Mouse (Mus musculus) hindbrain, embryonic 11.5 days (tissue): Measurements from ENCODE around the gene Ppef2. TPM values are rescaled to one million over a fixed set of nuclear protein-coding genes. Genes with fewer than 3 reads are reported as not detected.

Experiments
- ATAC-seq: fragments of 200-750 bp; cut with Nextera tagmentation; 2 replicates; pipeline ENCODE4 v1.8.0; 2017; ENCODE audit warnings: mild to moderate bottlenecking, moderate TSS enrichment, moderate library complexity; ENCODE audit not compliant: low FRiP score
- DNase-seq: peaks from one replicate; pipeline ENCODE4 v3.0.0-alpha.2; 2015; ENCODE audit warnings: low spot score
- H3K27ac ChIP-seq: fragments of 300-500 bp; sonication (generic); 2 replicates; pipeline ENCODE4 v1.5.1; 2014; ENCODE audit warnings: mild to moderate bottlenecking, low read depth, low read length
- H3K27me3 ChIP-seq: fragments of 300-500 bp; sonication (generic); 2 replicates; pipeline ENCODE4 v1.6.1; 2014; ENCODE audit warnings: mild to moderate bottlenecking, low read length, moderate library complexity, mixed read lengths; ENCODE audit not compliant: control insufficient read depth, insufficient read depth
- H3K36me3 ChIP-seq: fragments of 300-500 bp; sonication (generic); 2 replicates; pipeline ENCODE4 v1.6.1; 2014; ENCODE audit warnings: mild to moderate bottlenecking, low read length, moderate library complexity, mixed read lengths; ENCODE audit not compliant: control insufficient read depth, insufficient read depth
- H3K4me1 ChIP-seq: fragments of 300-500 bp; sonication (generic); replicated peaks from 2 replicates; pipeline ENCODE4 v1.6.1; 2014; ENCODE audit warnings: low read length, mixed read lengths; ENCODE audit not compliant: control insufficient read depth, insufficient read depth
- H3K4me2 ChIP-seq: fragments of 300-500 bp; sonication (generic); replicated peaks from 2 replicates; pipeline ENCODE4 v1.6.1; 2014; ENCODE audit warnings: mild to moderate bottlenecking, low read depth, low read length
- H3K4me3 ChIP-seq: fragments of 300-500 bp; sonication (generic); 2 replicates; pipeline ENCODE4 v1.5.1; 2014; ENCODE audit warnings: low read depth, low read length
- H3K9ac ChIP-seq: fragments of 300-500 bp; sonication (generic); 2 replicates; pipeline ENCODE4 v1.6.1; 2014; ENCODE audit warnings: low read depth, low read length
- H3K9me3 ChIP-seq: fragments of 300-500 bp; sonication (generic); 2 replicates; pipeline ENCODE4 v1.6.1; 2016; ENCODE audit warnings: low read length; ENCODE audit not compliant: control insufficient read depth
- WGBS: fragments of 180-500 bp; shearing (Covaris S2); extraction: QIAGEN DNeasy Blood & Tissue Kit; methylation state at CpG from one replicate; pipeline ENCODE4 v1.1.7; 2014; 5-methylcytosine and 5-hydroxymethylcytosine counted together
- polyA plus RNA-seq: library from polyadenylated mRNA; unstranded; fragments of >200 nt; fragmentation: Nextera tagmentation; extraction: Ambion mirVana; gene quantifications from 2 replicates; pipeline ENCODE4 v1.2.1, GENCODE M21; 2014

The Ppef2 gene
- polyA plus RNA-seq, 1 experiment from 2014 or later = not detected

DNA sequence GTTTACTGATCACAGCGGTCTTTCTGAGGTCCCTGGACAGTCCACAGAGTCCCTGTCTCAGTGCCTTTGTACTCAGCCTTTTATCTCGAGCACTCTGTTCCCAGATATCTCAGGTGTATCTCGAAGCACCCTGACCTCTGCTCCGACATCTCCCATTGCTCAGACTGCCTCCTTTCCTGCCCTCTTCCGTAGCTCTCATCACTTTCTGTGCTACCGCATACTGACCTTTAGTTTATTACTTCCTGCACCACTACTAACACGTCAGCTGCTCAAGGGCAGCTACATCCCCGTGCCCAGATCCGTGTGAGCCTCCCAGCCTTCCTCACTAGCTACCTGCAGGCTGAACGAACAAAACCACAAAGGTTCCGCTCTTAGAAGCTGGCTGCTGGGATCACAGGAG is 7.5 kb downstream of the Ppef2 start:
- Histone ChIP-seq H3K9ac (no peak overlapping the region), H3K27me3 (no peaks in the 10 kb centered on the region), H3K4me1 (no peaks in the 10 kb centered on the region), H3K9me3 (no peaks in the 10 kb centered on the region), H3K27ac (no peak overlapping the region), H3K4me2 (no peak overlapping the region), H3K4me3 (no peak overlapping the region), H3K36me3 (no peaks in the 10 kb centered on the region)
- ATAC-seq (no peak), DNase-seq (no peak)
- WGBS = 89% methylated on average over 11 of the region's 11 CpGs

DNA sequence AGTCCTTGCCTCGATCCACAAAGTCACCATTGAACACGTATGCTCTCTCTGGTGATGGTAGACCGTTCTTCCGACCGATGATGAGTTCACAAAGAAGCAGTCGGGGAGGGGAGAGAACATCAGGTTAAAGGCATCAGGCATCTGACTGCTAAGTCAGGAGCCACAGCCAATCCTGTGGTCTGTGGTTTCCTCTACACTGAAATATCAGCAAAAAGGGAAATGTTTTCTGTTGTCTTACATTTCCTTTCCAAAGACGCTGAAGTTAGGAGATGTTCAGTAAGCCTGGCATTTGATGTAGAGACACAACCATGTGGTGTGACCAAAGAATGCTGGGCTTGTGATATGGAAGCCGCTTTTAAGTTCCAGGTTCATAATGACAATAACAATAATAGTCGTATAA is 10.6 kb downstream of the Ppef2 start:
- no peaks in the 10 kb centered on the region for H3K36me3 ChIP-seq

DNA sequence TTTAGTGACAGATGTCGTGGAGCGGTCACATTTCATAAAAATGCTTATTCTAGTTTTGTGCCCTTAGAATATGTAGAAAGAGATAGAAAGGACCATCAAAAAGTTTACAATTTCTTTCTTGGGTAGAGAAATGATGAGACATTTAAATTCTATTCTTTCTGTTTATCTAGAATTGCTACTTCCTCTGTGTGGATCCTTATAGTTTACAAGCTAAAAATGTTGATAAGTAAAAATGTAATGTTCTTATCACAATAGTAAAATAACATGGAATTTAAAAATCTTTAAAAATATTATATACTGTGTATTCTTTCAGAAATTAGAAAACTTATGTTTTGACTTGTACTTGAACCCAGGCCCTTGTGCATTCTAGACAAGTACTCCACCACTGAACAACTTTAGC is 11.2 kb downstream of the Ppef2 start:
- WGBS = 92% methylated on average over 2 of the region's 2 CpGs
- no peak for ATAC-seq
- H3K4me3 ChIP-seq = no peak overlapping the region

More for the DNA sequence above, 10.6 kb downstream of the Ppef2 start:
- no peaks in the 10 kb centered on the region for H3K4me1 ChIP-seq
- H3K9me3 ChIP-seq = no peaks in the 10 kb centered on the region
- DNase-seq (no peak), ATAC-seq (no peak)
- no peak overlapping the region for H3K27ac ChIP-seq
- WGBS = 94% methylated on average over 9 of the region's 9 CpGs
- no peak overlapping the region for H3K4me3 ChIP-seq
- no peaks in the 10 kb centered on the region for H3K27me3 ChIP-seq
- H3K4me2 ChIP-seq = no peak overlapping the region
- no peak overlapping the region for H3K9ac ChIP-seq

DNA sequence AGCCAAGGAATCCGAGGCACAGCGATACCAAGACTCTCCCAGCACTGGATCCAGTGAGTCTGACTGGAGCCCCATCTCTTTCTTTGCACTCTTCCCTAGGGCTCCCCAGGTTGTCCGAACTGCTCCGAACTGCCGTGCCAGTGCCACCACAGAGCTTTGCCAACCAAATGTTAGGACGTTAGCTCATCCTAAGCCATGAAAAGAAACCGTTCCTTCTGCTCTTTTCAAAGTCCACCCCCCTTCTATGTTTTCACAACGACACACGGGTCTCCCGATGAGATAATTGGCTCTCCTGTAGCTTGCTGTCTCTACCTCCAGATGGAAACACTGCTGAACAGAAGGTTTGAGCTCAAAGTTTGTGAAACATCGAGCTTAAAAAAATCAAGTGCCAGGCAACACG is 15.3 kb downstream of the Ppef2 start:
- DNase-seq = no peak
- H3K27me3 ChIP-seq = no peaks in the 10 kb centered on the region
- H3K36me3 ChIP-seq = no peaks in the 10 kb centered on the region
- H3K27ac ChIP-seq = no peak overlapping the region
- no peak overlapping the region for H3K4me3 ChIP-seq
- H3K4me1 ChIP-seq = no peaks in the 10 kb centered on the region
- no peak overlapping the region for H3K9ac ChIP-seq
- no peak overlapping the region for H3K4me2 ChIP-seq
- H3K9me3 ChIP-seq = no peaks in the 10 kb centered on the region
- 93% methylated on average over 12 of the region's 12 CpGs for WGBS
- no peak for ATAC-seq

More for the DNA sequence above, 11.2 kb downstream of the Ppef2 start:
- DNase-seq = no peak
- Histone ChIP-seq H3K9me3 (no peaks in the 10 kb centered on the region), H3K27ac (no peak overlapping the region), H3K4me2 (no peak overlapping the region), H3K9ac (no peak overlapping the region), H3K27me3 (no peaks in the 10 kb centered on the region), H3K4me1 (no peaks in the 10 kb centered on the region), H3K36me3 (no peaks in the 10 kb centered on the region)

- 45% methylated on average over 29 of the region's 29 CpGs for WGBS
- Histone ChIP-seq H3K4me1 (no peaks in the 10 kb centered on the region), H3K4me3 (no peak overlapping the region), H3K4me2 (peak overlapping the region; percentile 25; the same call in 1 of the 2 replicates), H3K36me3 (no peaks in the 10 kb centered on the region), H3K9me3 (no peaks in the 10 kb centered on the region), H3K27me3 (no peaks in the 10 kb centered on the region), H3K27ac (no peak overlapping the region), H3K9ac (no peak overlapping the region)
- ATAC-seq (peak; percentile 65; the same call in 1 of the 2 replicates), DNase-seq (peak; percentile 78)
These were observed 16.5 kb downstream of the Ppef2 start for GRCm38 (mm10) chr5:92239333-92240232.

GRCm38 (mm10) chr5:92234939-92235557 is 21.0 kb downstream of the Ppef2 start:
- H3K4me3 ChIP-seq = no peak overlapping the region
- H3K4me2 ChIP-seq = no peak overlapping the region
- no peaks in the 10 kb centered on the region for H3K4me1 ChIP-seq
- DNase-seq (no peak), ATAC-seq (no peak)
- no peaks in the 10 kb centered on the region for H3K36me3 ChIP-seq
- no peaks in the 10 kb centered on the region for H3K9me3 ChIP-seq
- WGBS = 60% methylated on average over 5 of the region's 5 CpGs
- no peak overlapping the region for H3K27ac ChIP-seq
- no peaks in the 10 kb centered on the region for H3K27me3 ChIP-seq
- no peak overlapping the region for H3K9ac ChIP-seq

GRCm38 (mm10) chr5:92233366-92233765 is 22.7 kb downstream of the Ppef2 start:
- 92% methylated on average over 4 of the region's 4 CpGs for WGBS
- H3K4me2 ChIP-seq = no peak overlapping the region
- no peaks in the 10 kb centered on the region for H3K27me3 ChIP-seq
- no peaks in the 10 kb centered on the region for H3K9me3 ChIP-seq
- no peak for DNase-seq
- H3K4me3 ChIP-seq = no peak overlapping the region
- no peaks in the 10 kb centered on the region for H3K4me1 ChIP-seq
- no peak overlapping the region for H3K27ac ChIP-seq
- no peaks in the 10 kb centered on the region for H3K36me3 ChIP-seq
- H3K9ac ChIP-seq = no peak overlapping the region
- no peak for ATAC-seq

DNA sequence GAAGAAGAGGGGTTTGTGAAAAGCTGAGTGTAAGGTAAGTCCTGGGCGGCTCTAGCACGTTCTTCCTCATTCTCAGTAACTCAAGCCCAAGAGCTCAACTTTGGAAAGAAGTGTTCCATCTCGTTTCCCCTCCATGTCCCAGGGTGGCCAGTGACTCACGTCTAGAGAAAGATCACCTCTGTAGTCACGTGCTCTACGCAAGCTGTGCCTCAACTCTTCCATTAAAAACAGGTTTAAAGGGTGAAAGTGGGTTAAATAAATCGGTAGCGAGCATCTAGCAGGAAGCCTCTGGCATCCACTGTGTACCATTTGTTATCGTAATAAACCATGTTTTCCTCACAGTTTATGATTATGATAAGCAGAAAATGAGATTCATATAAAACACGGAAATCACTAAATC is 24.2 kb downstream of the Ppef2 start:
- WGBS = 82% methylated on average over 10 of the region's 10 CpGs
- ATAC-seq = no peak

DNA sequence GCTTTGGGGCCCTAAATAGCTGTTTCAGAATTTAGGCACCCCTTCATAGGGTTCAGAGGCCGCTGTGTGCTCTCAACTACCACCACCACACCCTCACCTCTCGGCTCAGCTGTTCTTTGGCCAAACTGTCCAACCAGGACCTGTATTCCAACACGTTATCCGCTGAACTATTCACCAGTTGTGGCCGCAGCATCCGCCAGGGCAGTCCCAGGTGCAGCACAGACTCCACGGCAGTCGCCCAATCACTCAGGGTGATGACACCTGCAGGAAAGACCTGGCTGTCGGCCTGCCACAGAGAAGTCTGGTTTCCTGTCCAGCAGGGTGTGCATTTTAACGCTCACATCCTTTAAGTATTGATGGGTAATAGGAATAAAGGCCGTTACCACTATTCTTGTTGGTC is 25.8 kb downstream of the Ppef2 start:
- no peaks in the 10 kb centered on the region for H3K27me3 ChIP-seq
- 82% methylated on average over 11 of the region's 11 CpGs for WGBS
- DNase-seq = no peak
- H3K36me3 ChIP-seq = no peaks in the 10 kb centered on the region
- no peak overlapping the region for H3K27ac ChIP-seq
- no peaks in the 10 kb centered on the region for H3K9me3 ChIP-seq
- no peak for ATAC-seq
- no peaks in the 10 kb centered on the region for H3K4me1 ChIP-seq
- no peak overlapping the region for H3K9ac ChIP-seq
- no peak overlapping the region for H3K4me3 ChIP-seq
- H3K4me2 ChIP-seq = no peak overlapping the region

More for the DNA sequence above, 24.2 kb downstream of the Ppef2 start:
- Histone ChIP-seq H3K4me1 (no peaks in the 10 kb centered on the region), H3K9me3 (no peaks in the 10 kb centered on the region), H3K27ac (no peak overlapping the region), H3K4me3 (no peak overlapping the region), H3K4me2 (no peak overlapping the region), H3K36me3 (no peaks in the 10 kb centered on the region), H3K27me3 (no peaks in the 10 kb centered on the region), H3K9ac (no peak overlapping the region)
- no peak for DNase-seq
